Mouse (Mus musculus) macrophage (primary cell): Measurements from ENCODE around the gene Prb1. TPM values are rescaled to one million over a fixed set of nuclear protein-coding genes. Genes with fewer than 3 reads are reported as not detected.
"Not testable (repeated sequence)": the region's sequence is repeated elsewhere in the genome, so short reads cannot be mapped to it uniquely, and the experiment has no call there.

Experiments used
- H3K27ac ChIP-seq: fragments of 350-480 bp; formaldehyde crosslinking; 2 replicates; pipeline ENCODE4 v1.9.0; 2021
- H3K36me3 ChIP-seq: fragments of 350-480 bp; formaldehyde crosslinking; 2 replicates; pipeline ENCODE4 v1.9.0; 2021; ENCODE audit errors: inconsistent target
- H3K4me3 ChIP-seq: fragments of 350-480 bp; formaldehyde crosslinking; 2 replicates; pipeline ENCODE4 v1.9.0; 2021; ENCODE audit errors: inconsistent target
- H3K79me2 ChIP-seq: fragments of 350-480 bp; formaldehyde crosslinking; 2 replicates; pipeline ENCODE4 v1.9.0; 2021; ENCODE audit errors: inconsistent target
- polyA plus RNA-seq: library from polyadenylated mRNA; stranded (reverse); fragments of 250-400 nt; gene quantifications from 3 replicates; pipeline ENCODE4 v1.2.4, GENCODE M21; 2018; ENCODE audit warnings: inconsistent platforms
- total RNA-seq, 78 experiments: library from RNA; depleted of rRNA; stranded (reverse); fragments of 250-400 nt; gene quantifications; 1 replicate in 9 of 78; 2 replicates in 24 of 78; 3 replicates in 43 of 78; 4 replicates in 2 of 78; pipeline ENCODE4 v1.2.4; 2018; ENCODE audit warnings: inconsistent platforms in 56 of 78

Prb1 gene
- not detected for total RNA-seq (2018; cell fraction: chromatin; rRNA removed)
- not detected for total RNA-seq (2018; cell fraction: cytosol; rRNA removed)
- not detected for total RNA-seq (2018; cell fraction: nucleus; rRNA removed)
- polyA plus RNA-seq, result not detected in 3 replicates

- not testable (repeated sequence) for H3K36me3 ChIP-seq, H3K79me2 ChIP-seq, H3K4me3 ChIP-seq, H3K27ac ChIP-seq
Measured at GRCm38 (mm10) chr6:132210421-132210820, at the start of gene Prb1. Gene Prb1 (minus strand): TSS chr6:132210521.

Other genes starting within 250 kb of the Prb1 start
- not detected in 3 replicates for gene Prpmp5, start 104.2 kb upstream of the Prb1 start, polyA plus RNA-seq
- gene Gm8882, start 153.6 kb upstream of the Prb1 start, polyA plus RNA-seq, result not detected in 3 replicates